Mouse (Mus musculus) layer of hippocampus, adult 9-10 months (tissue): Measurements from ENCODE around the gene Zfp612.
"Not testable (repeated sequence)": the region's sequence is repeated elsewhere in the genome, so short reads cannot be mapped to it uniquely, and the experiment has no call there.

ENCODE experiments used
- DNase-seq: peaks from one replicate; pipeline ENCODE4 v3.0.0; 2022; ENCODE audit warnings: low spot score

Zfp612 gene

GRCm38 (mm10) chr8:110079282-110080221 lies at the start of gene Zfp612:
Gene Zfp612, plus strand, starts transcription at chr8:110079746.
- no peak for DNase-seq

DNA sequence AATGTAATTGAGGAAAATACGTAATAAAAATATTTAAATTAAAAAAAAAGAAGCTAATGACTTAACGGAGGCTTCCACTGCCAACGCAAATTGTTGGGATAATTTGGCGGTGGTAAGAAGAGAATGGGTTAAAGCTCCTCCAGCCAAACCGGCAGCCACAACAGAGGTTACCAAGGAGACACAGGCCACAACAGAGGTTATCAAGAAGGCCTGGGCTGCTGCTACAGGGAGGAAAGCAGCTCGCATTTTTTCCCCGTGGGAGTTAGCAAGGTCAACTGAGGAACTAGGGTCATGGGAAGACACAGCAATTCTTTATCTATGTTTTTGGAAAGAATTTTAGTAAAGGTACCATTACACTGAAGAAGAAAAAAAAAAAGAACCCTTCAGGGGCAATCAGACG lies 45.8 kb upstream of the Zfp612 start:
- DNase-seq, result not testable (repeated sequence)

DNA sequence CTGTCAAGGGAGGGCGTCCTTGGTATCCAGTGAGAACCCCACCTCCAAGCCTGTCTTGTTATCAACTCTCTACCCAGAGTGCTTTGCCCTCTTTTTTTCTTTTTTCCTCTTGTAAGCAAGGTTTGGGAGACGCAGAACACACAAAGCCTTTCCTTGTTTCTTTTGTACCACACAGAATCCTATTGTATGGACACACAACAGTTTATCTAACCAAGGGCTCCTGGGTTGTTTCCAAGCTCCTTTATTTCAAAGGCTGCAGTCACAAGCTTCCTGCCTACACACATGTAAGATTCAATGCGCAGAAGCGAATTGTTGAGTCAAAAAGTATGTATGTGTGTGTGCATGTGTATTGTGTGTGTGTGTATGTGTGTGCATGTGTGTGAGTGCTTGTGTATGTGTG lies 45.2 kb upstream of the Zfp612 start:
- no peak for DNase-seq

DNA sequence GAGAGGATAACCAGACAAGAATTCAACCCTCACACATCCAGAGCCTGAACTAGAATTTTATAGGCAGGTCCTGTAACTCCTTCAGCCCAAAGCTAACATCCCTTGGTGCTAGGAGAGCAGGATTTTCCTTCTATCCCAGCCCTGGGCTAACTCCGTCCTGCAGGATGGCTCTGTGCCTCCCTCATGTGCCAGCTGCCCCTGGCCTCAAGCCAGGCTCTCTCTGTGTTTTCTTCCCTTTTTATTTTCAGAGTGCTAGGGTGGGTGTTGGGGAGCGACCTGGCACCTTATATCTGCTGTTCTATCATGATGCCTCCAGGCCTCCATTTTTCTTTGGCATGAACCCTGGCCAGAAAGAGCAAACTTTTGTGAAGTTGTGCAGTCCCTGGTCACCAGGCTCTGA lies 43.4 kb upstream of the Zfp612 start:
- DNase-seq, result peak; percentile 7

DNA sequence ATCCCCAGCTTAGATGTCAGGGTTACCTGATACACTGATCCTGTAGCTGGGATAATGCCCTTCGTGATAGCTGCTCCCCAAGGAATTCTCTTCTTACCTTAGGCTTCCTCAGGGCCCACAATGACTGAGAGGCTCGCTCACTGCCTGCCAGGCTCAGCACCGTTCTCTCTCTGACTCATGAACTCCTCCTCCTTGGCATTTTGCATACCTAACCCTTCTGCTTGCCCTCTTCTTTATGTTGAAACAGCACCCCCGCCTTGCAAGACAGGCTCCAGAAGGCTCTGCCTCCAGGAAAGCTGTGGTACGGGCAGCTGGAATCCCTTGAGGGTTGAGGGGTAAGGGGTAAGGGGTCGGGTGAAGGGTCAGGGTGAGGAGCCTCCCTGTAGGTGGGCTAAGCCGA lies 40.3 kb upstream of the Zfp612 start:
- DNase-seq, result no peak

GRCm38 (mm10) chr8:110039659-110040058 lies 39.9 kb upstream of the Zfp612 start, which contains the start of gene Chst4:
Gene Chst4, minus strand, starts transcription at chr8:110039740.
- no peak for DNase-seq

DNA sequence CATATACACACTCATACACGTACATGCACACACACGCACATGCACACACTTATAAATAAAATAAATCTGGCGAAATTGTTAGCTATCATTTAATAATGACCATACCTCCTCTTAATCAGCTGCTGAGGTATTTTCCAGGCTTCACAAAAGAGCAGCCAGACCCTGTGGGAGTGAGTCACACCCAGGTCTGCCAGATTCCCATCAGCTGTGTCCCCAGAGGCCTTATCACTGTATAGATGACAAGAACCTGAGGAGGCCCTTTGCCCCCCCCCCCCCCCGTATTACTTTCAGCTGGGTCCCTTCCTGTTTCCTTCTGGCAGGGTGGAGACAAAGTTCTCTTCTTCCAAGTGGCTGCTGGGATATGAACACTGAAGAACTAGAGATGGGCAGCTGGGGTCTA lies 39.0 kb upstream of the Zfp612 start:
- no peak for DNase-seq

DNA sequence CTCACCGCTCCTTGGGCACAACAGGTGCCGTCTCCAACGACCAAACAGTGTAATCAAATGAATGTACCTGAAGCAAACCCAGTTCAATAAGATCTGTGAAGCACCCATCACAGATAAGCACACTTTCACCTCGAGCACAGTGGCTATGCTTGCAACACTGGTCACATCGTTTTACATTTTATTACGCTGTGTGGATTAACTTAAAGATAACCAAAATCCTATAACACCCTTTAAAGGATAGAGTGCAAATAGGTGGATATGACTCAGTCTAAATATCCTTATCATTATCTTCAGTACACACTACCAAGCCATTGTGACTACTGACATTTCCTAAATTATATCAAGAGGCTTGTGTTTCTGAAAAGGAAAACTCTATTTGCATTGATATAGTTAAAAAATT lies 28.3 kb upstream of the Zfp612 start:
- DNase-seq, result no peak

GRCm38 (mm10) chr8:110058207-110058606 lies 21.3 kb upstream of the Zfp612 start:
- no peak for DNase-seq

DNA sequence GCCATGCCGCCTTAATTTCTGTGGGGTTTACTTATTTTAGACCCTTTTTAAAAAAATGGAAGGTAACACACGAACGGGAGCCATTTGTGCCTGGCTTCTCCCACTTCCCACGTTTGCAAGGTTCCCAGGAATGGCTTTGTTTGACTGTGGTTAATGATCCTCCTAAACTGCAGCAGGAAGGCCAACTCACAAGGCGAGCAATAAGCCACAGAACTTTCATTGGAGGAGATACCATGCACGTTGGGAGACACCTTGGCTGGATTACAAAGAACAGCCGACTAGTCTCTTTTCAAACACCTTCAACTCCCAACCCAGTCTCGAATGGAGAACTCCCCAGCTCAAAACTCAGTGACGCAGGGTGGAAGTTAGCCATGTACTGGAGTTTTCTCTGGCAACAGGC lies 15.4 kb upstream of the Zfp612 start:
- DNase-seq, result no peak

DNA sequence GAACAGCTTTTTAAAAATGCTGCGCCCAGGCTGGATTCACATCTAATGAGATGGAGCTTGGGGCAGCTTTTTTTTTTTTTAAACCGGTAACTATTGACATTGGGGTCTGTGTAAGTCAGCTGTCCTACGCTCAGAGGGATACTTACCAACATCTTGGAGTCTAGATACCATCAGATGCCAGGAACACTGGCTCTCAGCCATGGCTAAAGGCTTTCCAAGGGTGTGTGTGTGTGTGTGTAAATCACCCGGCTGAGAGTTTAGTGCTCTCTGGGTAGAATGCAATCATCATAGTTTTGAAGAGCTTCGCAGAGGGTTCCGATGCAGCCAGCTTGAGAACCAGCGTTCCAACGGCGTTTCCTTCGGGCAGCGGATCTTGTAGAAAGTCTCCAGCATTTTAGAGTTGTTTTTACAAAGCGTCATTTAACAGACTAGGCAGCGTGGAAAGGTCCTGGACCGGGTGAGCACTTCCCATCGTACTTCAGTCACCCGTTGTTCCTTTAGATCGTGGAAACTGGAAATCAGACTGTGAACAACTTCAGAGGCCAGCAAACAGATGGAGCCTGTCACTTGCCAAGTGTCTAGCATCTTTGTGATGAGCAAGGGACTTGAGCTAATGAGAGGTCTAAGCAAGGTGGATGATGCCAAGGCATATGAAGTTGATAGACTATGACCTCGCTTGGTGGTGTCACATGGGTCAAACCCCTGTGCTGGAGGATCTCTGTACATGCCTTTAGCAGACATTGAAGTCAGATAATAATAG lies 14.8 kb upstream of the Zfp612 start:
- DNase-seq, result no peak

- DNase-seq, result no peak
Measured at GRCm38 (mm10) chr8:110065676-110066075, 13.9 kb upstream of the Zfp612 start.

- no peak for DNase-seq
Measured at GRCm38 (mm10) chr8:110069706-110070105, 9.8 kb upstream of the Zfp612 start.

- DNase-seq, result peak; percentile 41
Measured at GRCm38 (mm10) chr8:110071600-110071999, 7.9 kb upstream of the Zfp612 start.

- DNase-seq, result no peak
Measured at GRCm38 (mm10) chr8:110074496-110074895, 5.0 kb upstream of the Zfp612 start.

DNA sequence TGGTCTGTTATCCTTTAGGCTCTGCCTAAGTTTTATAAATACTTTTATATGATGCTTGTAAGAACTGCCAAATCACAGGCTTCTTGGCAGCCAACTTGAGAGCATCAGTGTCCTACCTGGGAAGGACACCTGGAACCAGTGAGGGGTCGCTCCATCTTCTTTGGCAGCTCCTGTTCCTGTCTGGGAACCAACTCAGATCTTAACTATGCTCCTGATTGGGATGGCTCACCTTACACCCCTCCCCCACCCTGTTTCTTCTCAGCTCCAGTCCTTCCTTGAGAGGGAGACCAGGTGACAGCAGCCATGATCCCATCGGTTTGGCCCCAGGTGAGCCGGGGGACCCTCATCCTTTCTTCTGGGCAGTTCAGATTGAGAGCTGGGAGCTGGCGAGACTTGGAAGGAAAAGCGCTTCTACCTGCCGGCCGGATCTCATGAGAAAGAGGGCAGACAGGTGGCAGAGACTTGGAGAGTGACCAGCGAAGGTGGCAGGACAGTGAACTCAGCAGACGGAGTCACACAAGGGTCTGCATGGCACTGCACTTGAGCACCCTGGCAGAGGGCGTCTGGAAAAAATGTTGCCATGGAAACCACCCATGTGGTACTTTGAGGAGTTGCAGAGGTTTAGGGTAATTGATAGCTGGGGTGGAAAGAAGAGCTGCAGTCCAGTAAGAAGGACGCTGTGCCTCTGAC lies 3.0 kb downstream of the Zfp612 start:
- DNase-seq, result no peak

- no peak for DNase-seq
Measured at GRCm38 (mm10) chr8:110091869-110092268, 12.3 kb downstream of the Zfp612 start.

DNA sequence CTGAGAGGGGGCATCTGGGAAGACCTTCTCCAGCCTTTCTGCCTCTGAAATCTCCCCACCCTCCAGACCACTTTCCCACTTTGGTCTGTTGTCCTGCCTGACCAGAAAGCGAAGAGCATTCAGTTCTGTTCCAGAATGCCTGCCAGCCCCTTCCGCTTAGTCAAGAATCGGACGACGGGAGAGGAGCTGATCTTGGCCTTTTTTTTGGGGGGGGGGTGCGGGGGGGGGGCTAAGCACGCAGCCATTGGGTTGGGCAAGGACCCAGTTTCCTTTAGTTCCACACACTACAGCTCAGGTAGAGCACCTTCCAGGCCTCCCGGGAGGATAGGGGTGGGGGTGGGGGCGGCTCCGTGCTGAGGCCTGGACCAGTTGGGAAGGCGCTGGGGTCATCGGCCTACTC lies 21.4 kb downstream of the Zfp612 start, which contains the start of gene Gm21964:
TSS of gene Gm21964 (plus strand) at position 301 of the 400 bp plus-strand sequence.
- no peak for DNase-seq

GRCm38 (mm10) chr8:110101676-110102075 lies 22.1 kb downstream of the Zfp612 start:
- DNase-seq, result no peak

DNA sequence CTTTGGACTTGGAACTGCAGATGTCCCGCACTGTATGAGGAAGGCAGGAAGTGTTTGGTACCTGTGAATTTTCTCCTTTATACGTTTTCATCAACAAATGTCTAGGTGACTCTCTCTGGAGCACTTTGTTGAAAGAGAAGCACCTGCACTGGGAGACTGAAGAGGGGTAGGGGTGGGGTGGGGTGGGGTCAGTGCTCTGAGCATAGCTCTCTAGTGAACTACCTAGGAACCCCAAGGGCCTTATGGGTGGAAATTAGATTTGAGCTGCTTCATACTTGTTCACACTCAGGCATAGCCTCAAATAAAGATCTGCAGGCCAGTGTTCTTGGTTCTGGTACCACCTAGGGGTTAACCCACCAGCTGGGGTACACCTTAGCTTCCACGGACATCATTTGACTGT lies 23.1 kb downstream of the Zfp612 start, which contains the start of gene Gm17720:
TSS of gene Gm17720 (minus strand) at position 101 of the 400 bp plus-strand sequence.
- no peak for DNase-seq

DNA sequence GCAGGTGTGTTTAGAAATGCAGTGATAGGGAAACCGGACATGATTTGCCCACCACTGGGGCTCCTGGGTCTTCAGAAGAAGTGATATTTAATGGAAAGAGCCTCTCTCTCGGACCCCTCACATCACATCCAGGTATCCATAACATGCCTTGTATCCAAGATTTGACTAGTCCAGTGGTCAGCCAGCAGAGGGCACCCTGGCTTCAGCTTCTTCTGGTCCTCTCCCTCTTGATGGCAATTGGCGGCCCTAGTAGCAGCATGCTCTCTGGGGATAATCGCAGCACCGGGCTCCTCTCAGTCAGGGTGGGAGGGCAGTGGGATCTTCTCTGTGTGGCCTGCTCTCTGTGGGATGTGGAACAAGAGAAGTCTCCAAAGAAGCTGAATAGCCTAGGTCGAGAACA lies 40.2 kb downstream of the Zfp612 start:
- no peak for DNase-seq

GRCm38 (mm10) chr8:110130537-110130936 lies 51.0 kb downstream of the Zfp612 start:
- peak; percentile 82 for DNase-seq
